Mouse (Mus musculus) 416B (cell line): ENCODE measurements around the gene Fermt2.

Source experiments
- DNase-seq: peaks from one replicate; pipeline ENCODE4 v3.0.0; 2011; ENCODE audit warnings: low read depth

The Fermt2 gene

GRCm38 (mm10) chr14:45463599-45463998 is 66.3 kb downstream of the Fermt2 start:
- DNase-seq, result no peak

- no peak for DNase-seq
These were observed 66.9 kb downstream of the Fermt2 start for GRCm38 (mm10) chr14:45462875-45463475.

DNA sequence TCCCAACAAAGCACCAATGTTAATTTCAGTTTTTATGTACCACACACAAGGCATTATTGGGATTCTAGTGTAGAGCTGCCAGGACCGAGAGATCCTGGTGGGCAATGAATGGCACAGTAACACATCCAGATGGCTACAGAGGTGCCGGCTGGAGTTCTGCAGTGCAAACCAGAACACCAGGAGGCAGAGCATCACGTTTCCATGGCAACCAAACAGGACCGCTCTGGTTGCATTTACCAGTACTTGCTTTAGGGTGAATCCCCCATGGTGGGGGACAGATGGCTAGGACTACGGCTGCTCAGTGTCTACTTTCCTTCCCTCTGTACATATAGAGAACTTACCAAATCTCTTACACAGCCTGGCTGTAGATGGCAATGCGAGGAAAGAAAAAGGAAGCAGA is 67.5 kb downstream of the Fermt2 start:
- DNase-seq, result no peak

- no peak for DNase-seq
These were observed 68.0 kb downstream of the Fermt2 start for GRCm38 (mm10) chr14:45461945-45462344.

- no peak for DNase-seq
These were observed 69.4 kb downstream of the Fermt2 start for GRCm38 (mm10) chr14:45460491-45460890.

GRCm38 (mm10) chr14:45459877-45460276 is 70.0 kb downstream of the Fermt2 start:
- no peak for DNase-seq

- no peak for DNase-seq
These were observed 72.9 kb downstream of the Fermt2 start for GRCm38 (mm10) chr14:45457003-45457402.

DNA sequence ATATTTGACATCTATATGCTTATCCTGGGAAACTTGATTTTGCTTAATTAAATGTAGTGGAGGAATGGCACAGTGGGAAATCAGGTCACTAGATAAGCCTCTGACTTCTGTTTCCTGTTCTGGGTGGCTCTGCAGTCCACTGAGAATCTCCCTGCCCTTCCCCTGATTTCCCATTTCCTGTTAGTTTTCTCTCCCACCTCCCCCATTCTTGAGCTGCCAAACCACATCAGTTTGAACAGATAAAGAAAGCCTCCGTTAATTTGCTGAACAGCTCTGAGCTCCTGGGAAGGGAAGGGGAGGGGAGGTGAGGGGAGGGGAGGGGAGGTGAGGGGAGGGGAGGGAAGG is 73.4 kb downstream of the Fermt2 start:
- DNase-seq, result no peak

GRCm38 (mm10) chr14:45455651-45456501 is 74.0 kb downstream of the Fermt2 start:
- DNase-seq, result no peak

DNA sequence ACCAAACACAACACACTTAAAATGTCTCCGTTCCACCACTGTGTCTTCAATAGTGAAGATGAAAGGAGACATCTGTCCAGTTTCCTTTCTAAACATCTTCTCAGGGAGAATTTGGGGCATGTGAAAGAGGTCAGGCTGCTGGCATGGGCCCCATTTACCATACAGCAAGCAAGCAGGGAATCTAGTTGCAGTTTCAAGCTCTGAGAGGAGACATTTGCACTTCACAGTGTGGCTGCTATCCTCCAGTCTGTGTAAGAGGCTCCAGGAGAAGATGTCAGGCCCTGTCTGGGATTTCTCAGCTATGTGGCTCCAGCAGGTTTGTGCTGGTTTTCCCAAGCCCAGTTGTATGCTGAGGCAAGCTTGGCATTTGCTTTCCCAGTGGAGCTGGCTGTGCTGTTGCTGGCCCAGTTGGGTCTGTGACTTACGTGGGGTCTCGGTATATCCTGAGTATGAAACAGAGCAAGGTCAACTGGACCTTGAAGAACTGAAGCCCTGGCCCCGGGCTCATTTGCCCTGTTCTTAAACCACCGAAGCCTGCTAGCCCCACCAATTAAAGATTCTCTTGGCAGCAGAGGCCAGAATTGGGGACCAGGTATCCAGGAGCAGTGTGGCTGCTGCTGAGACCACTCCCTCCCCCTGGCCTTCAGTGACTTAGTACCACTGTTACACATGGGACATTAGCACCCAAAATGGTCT is 76.2 kb downstream of the Fermt2 start:
- DNase-seq, result no peak

DNA sequence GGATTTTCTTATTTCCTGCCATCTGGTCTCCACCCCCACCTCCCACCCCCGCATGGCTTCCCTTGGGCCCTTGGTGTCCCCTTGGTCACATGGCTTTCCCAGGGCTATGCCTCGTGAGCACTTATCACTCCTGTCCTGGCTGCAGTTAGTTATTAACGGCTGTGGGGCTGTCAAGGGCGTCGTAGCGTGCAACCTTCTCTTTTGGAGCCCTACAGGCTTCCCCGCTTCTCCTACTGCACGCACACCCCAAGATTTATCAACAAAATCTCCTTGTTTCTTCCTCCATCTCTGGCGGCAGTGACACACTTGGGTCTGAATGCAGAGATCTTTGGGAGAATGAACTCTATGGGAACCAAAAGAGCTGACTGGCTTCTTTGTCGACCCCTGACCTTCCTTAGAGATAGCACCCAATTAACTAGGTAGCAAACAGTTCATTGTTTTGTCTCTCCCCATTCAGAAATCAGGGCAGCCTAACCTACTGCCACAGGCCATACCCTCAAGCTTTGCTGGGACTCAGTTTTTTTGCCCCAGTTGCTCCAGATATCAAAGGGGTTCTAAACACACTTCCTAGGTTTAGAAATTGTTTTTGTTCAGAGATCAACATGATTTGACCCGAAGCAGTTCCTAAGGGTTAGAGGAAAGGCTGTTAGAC is 76.9 kb downstream of the Fermt2 start:
- DNase-seq, result no peak

- no peak for DNase-seq
These were observed 77.8 kb downstream of the Fermt2 start for GRCm38 (mm10) chr14:45452148-45452547.

DNA sequence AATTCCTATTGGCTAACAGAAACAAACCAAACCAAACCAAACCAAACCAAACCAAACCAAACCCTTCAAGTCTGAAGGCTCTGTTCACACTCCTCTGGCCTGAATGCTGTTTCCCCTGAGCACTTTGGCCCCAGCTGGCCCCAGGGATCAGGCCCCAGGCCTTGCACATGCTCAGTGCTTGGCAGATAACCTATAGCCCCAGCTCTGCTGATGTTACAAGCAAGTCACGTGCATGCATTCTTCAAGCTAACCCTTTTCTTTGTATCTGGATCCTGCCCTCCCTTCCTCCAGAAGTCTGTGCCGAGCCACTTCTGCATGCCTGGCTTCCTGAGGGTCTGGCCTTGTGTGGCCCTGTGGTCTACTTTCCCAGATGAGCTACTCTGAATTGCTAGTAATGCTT is 78.8 kb downstream of the Fermt2 start:
- peak; percentile 9 for DNase-seq

DNA sequence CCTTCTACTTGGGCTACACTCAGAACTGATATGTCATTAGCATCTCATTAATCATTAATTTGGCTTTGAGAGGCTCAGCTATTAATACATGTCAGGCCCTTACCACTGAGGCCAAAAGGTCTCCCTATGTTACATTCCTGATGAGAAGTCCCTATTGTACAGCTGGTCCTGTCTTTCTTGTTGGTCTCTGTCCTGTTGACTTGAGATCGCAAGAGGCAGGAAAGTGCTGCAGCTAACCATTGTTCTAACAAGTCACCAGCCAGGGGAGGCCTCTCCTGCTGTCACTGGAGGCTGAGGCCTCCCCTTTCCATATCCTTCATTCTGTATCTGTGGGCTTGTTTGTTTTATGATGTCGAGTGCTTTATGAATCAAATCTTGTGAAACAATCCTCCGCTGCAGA is 83.1 kb downstream of the Fermt2 start:
- no peak for DNase-seq

GRCm38 (mm10) chr14:45445445-45445844 is 84.5 kb downstream of the Fermt2 start:
- no peak for DNase-seq

- no peak for DNase-seq
These were observed 85.0 kb downstream of the Fermt2 start for GRCm38 (mm10) chr14:45444870-45445269.

- DNase-seq, result peak; percentile 26
These were observed 86.9 kb downstream of the Fermt2 start for GRCm38 (mm10) chr14:45442781-45443560.

GRCm38 (mm10) chr14:45441291-45441690 is 88.6 kb downstream of the Fermt2 start:
- DNase-seq, result peak; percentile 65

GRCm38 (mm10) chr14:45439387-45439786 is 90.5 kb downstream of the Fermt2 start:
- no peak for DNase-seq

GRCm38 (mm10) chr14:45438931-45439275 is 91.0 kb downstream of the Fermt2 start:
- DNase-seq, result no peak

DNA sequence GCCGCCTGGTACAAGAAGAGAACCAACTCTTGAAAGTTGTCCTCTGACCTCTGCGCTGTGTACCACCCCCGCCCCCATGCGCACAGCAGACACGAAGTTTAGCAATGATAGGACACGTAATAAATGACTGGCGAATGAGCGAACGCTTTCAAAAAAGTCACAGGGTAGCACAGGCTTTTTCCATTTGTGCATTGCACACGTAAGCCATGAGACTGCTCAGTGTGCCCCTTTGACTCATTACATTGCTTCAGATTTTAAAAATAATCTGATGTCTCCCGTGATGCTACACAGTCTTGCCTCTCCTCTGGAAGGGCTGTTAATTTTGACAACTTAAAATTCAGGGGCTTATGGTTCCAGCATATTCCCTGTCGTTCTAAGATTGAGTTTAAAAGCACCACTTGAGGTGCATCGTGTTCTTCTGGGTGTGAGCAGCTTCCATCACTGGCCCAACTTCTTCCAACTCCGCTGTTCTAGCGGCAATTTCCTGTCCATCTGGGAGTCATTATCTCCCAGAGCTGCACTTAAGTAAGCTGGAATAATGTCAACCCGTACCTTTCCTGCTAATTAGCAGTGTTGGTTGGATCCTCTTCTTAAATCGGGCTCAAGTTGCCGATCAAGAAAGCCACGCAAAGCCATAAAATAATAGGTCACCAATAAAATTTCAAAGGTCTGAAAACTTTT is 91.5 kb downstream of the Fermt2 start:
- DNase-seq, result no peak
